Mouse (Mus musculus): Measurements from ENCODE around the gene Utp20.

DNA sequence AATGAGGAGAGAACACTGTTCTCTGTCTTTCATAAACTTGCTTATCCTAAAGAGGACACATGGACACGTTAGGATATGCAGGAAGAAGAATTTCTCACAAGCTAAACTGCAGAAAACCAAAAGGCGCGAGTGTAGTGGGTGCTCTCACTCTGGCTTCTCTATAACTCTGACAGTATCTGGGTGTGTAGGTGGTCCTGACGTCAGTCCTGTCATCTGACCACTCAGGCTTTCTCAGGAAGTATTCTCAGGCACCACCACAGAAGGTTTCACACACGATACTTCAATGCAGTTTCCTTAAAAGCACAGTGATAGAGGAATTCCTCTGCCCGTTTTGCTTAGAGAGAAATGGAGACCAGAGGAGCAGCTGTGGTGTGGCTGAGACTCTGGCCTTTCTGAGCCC, 50.4 kb downstream of the Utp20 start:
- no peak for TF ChIP-seq CEBPB (IDR thresholded peaks at IDR 0.05; ENCODE audit: low read depth)
- no peak for TF ChIP-seq CTCF (IDR thresholded peaks at IDR 0.05; ENCODE audit: control insufficient read depth, insufficient read depth, insufficient read length)
- no peak for TF ChIP-seq MYOG (IDR thresholded peaks at IDR 0.05; ENCODE audit: control insufficient read depth, extremely low read depth, insufficient read length)
- TF ChIP-seq USF1 (IDR thresholded peaks at IDR 0.05; ENCODE audit: low read depth): no peak
